Mouse (Mus musculus) CH12.LX (cell line): ENCODE data around the gene Socs3. TPM values are rescaled to one million over a fixed set of nuclear protein-coding genes. Genes with fewer than 3 reads are reported as not detected.
A peak's percentile ranks its signal among the peaks of the same experiment; 100 is the strongest.

Experiments
- DNase-seq: peaks from one replicate; pipeline ENCODE4 v3.0.0-alpha.2; 2013; ENCODE audit errors: extremely low read depth
- H3K27ac ChIP-seq: 2 replicates; pipeline ENCODE4 v1.5.1; 2012; ENCODE audit warnings: low read depth, mild to moderate bottlenecking, control low read depth, moderate library complexity; ENCODE audit not compliant: insufficient read depth
- H3K27me3 ChIP-seq: replicated peaks from 2 replicates; pipeline ENCODE3; 2012; ENCODE audit warnings: inconsistent platforms
- H3K36me3 ChIP-seq, 2 experiments: replicated peaks in 1 of 2; 2 replicates each; pipeline versions ENCODE3 to v1.6.1; 2012; ENCODE audit warnings: inconsistent platforms in 1 of 2, low read length in 1 of 2, mild to moderate bottlenecking in 1 of 2, mixed read lengths in 1 of 2, moderate library complexity in 1 of 2; ENCODE audit not compliant: control insufficient read depth in 1 of 2, insufficient read depth in 1 of 2
- H3K4me1 ChIP-seq, 2 experiments: 2 replicates each; pipeline ENCODE4 v1.6.1; 2012; ENCODE audit warnings: inconsistent platforms in 1 of 2, moderate library complexity in 1 of 2; ENCODE audit not compliant: insufficient read depth in 2 of 2, control insufficient read depth in 1 of 2
- H3K4me2 ChIP-seq: 2 replicates; pipeline ENCODE4 v1.6.1; 2012; ENCODE audit warnings: low read depth, mild to moderate bottlenecking, control low read depth; ENCODE audit not compliant: poor library complexity, insufficient read depth, severe bottlenecking
- H3K4me3 ChIP-seq, 3 experiments: fragments of 150-350 bp in 1 of 3; sonication (generic) in 1 of 3; replicated peaks in 1 of 3; 2 replicates each; pipeline versions ENCODE3 to v1.5.1; 2011 to 2012; ENCODE audit warnings: low read depth in 2 of 3, low read length in 2 of 3, mild to moderate bottlenecking in 2 of 3, moderate library complexity in 2 of 3, control low read depth in 1 of 3, improper control_type of control experiment in 1 of 3, inconsistent platforms in 1 of 3, mixed read lengths in 1 of 3; ENCODE audit not compliant: poor library complexity in 1 of 3
- H3K79me2 ChIP-seq: replicated peaks from 2 replicates; pipeline ENCODE4 v1.6.1; 2012; ENCODE audit warnings: mild to moderate bottlenecking, moderate library complexity; ENCODE audit not compliant: control insufficient read depth, poor library complexity, insufficient read depth, severe bottlenecking; ENCODE audit errors: extremely low read depth
- H3K9ac ChIP-seq: 2 replicates; pipeline ENCODE4 v1.6.1; 2012; ENCODE audit warnings: low read depth, mild to moderate bottlenecking, control low read depth, moderate library complexity; ENCODE audit not compliant: insufficient read depth
- H3K9me3 ChIP-seq: replicated peaks from 2 replicates; pipeline ENCODE3; 2012; ENCODE audit warnings: low read length, inconsistent platforms, mixed read lengths
- CTCF ChIP-seq, 2 experiments: IDR thresholded peaks in 1 of 2; conservative IDR thresholded peaks in 1 of 2; 2 replicates each; pipeline ENCODE4 v1.5.1; 2011 to 2012; ENCODE audit warnings: low read depth in 2 of 2, low read length in 2 of 2, improper control_type of control experiment in 1 of 2, inconsistent platforms in 1 of 2, mild to moderate bottlenecking in 1 of 2, moderate library complexity in 1 of 2
- ETS1 ChIP-seq: conservative IDR thresholded peaks from 2 replicates; pipeline ENCODE4 v1.6.1; 2012; ENCODE audit warnings: low read depth, mild to moderate bottlenecking, inconsistent platforms, low read length, improper control_type of control experiment, moderate library complexity
- JUN ChIP-seq: IDR thresholded peaks from 2 replicates; pipeline ENCODE4 v1.6.1; 2011; ENCODE audit warnings: low read depth, mild to moderate bottlenecking, low read length, improper control_type of control experiment, moderate library complexity; ENCODE audit not compliant: insufficient read depth
- KAT2A ChIP-seq: IDR thresholded peaks from 2 replicates; pipeline ENCODE4 v1.6.1; 2012; ENCODE audit warnings: low read length, improper control_type of control experiment, inconsistent platforms; ENCODE audit not compliant: insufficient replicate concordance
- MAFK ChIP-seq: IDR thresholded peaks from 2 replicates; pipeline ENCODE4 v1.6.1; 2011; ENCODE audit warnings: low read length, improper control_type of control experiment; ENCODE audit not compliant: insufficient replicate concordance
- MXI1 ChIP-seq: IDR thresholded peaks from 2 replicates; pipeline ENCODE4 v1.6.1; 2011; ENCODE audit warnings: mild to moderate bottlenecking, low read depth, low read length, improper control_type of control experiment
- NELFE ChIP-seq: IDR thresholded peaks from 2 replicates; pipeline ENCODE4 v1.6.1; 2011; ENCODE audit warnings: low read depth, low read length, improper control_type of control experiment
- POLR2AphosphoS2 ChIP-seq: IDR thresholded peaks from 2 replicates; pipeline ENCODE4 v1.6.1; 2011; ENCODE audit warnings: low read depth, low read length, improper control_type of control experiment
- TBP ChIP-seq: conservative IDR thresholded peaks from 2 replicates; pipeline ENCODE4 v1.6.1; 2011; ENCODE audit warnings: low read depth, low read length, improper control_type of control experiment
- UBTF ChIP-seq: IDR thresholded peaks from 2 replicates; pipeline ENCODE4 v1.6.1; 2012; ENCODE audit warnings: low read depth, mild to moderate bottlenecking, inconsistent platforms, low read length, improper control_type of control experiment, moderate library complexity
- ZC3H11A ChIP-seq: IDR thresholded peaks from 2 replicates; pipeline ENCODE4 v1.6.1; 2012; ENCODE audit warnings: low read depth, mild to moderate bottlenecking, inconsistent platforms, low read length, improper control_type of control experiment
- ZNF384 ChIP-seq: IDR thresholded peaks from 2 replicates; pipeline ENCODE4 v1.6.1; 2012; ENCODE audit warnings: low read depth, low read length, improper control_type of control experiment, inconsistent platforms
- dilution Hi-C: fragments of 300-500 bp; cut with MboI; formaldehyde crosslinking; loops from 2 replicates; pipeline ENCODE4 v1.14.3; 2020; ENCODE audit warnings: low sequenced_read_pairs; ENCODE audit not compliant: extremely low pct_unique_long_range_greater_than_20kb, extremely low pct_ligation_motif_present
- in situ Hi-C: fragments of 300-500 bp; cut with MboI; formaldehyde crosslinking; loops from 3 replicates; pipeline ENCODE4 v1.14.3; 2019; ENCODE audit warnings: low sequenced_read_pairs, low pct_ligation_motif_present, low pct_unique_long_range_greater_than_20kb, mixed read lengths
- polyA plus RNA-seq: library from polyadenylated mRNA; unstranded; fragments of >175 nt; gene quantifications from 2 replicates; pipeline ENCODE4 v1.2.1, GENCODE M21; 2012; ENCODE audit warnings: low read depth; ENCODE audit not compliant: insufficient read length
- total RNA-seq, 2 experiments: library from RNA; depleted of rRNA; stranded (reverse); fragments of 300-350 nt in 1 of 2; fragments of >200 nt in 1 of 2; gene quantifications; 2 replicates each; pipeline ENCODE4 v1.2.3; 2012 to 2014

The Socs3 gene
- total and polyA plus RNA-seq, 3 experiments = 0.83 to 4.7 (median 1.2) TPM

GRCm38 (mm10) chr11:117971646-117972242, 1.9 kb upstream of the Socs3 start:
- H3K4me3 ChIP-seq = no peak overlapping the region
- no peaks in the 10 kb centered on the region for H3K79me2 ChIP-seq
- H3K4me2 ChIP-seq = no peak overlapping the region
- H3K9ac ChIP-seq = no peak overlapping the region
- DNase-seq = no peak
- peaks cover 19% of the 10 kb centered on the region for H3K9me3 ChIP-seq
- no peak overlapping the region for H3K27ac ChIP-seq
- peaks cover 70% of the 10 kb centered on the region for H3K27me3 ChIP-seq
- in situ Hi-C loops (no loop called here), dilution Hi-C loops (no loop called here)
- H3K4me1 ChIP-seq = peaks cover 27 to 71% of the 10 kb centered on the region in 2 experiments
- TF ChIP-seq ETS1 (peak; percentile 54; the same call in 1 of the 2 replicates), UBTF (no peak), TBP (peak; percentile 76), KAT2A (no peak), ZNF384 (peak; percentile 79), CTCF (conservative IDR thresholded peaks at IDR 0.05 in 1 of 2, IDR thresholded peaks at IDR 0.05 in 1 of 2; ENCODE audit: low read depth in 2 of 2, low read length in 2 of 2) (peak in 1 of 2 experiments; percentile 8; a peak in 1 of 4 replicates)
- H3K36me3 ChIP-seq = peaks cover 6 to 11% of the 10 kb centered on the region in 2 experiments

DNA sequence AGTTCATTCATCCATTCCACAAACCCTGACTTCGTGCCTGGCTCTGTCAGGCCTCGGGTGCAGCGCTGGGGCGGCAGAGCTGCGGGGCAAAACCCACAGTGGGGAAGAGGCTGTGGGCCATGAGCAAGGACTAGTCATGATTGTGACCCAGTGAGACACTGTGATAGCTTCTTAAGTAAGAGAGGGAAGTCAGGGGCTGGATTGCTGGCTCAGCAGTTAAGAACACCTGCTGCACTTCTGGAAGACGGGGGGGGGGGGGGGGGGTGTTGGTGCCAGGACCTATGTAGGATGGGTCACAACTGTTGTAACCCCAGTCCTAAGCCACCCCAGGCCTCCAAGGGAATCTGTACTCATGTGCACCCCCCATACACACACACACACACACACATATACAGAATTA, 1.3 kb upstream of the Socs3 start:
- Histone ChIP-seq H3K4me3 (no peak overlapping the region), H3K4me1 (peaks cover 29 to 71% of the 10 kb centered on the region in 2 experiments), H3K4me2 (no peak overlapping the region), H3K36me3 (peaks cover 6 to 11% of the 10 kb centered on the region in 2 experiments), H3K9me3 (peaks cover 19% of the 10 kb centered on the region)
- in situ Hi-C loops = no loop called here
- dilution Hi-C loops = no loop called here
- no peak for DNase-seq
- TF ChIP-seq MXI1 (no peak), MAFK (peak; percentile 61; the same call in 1 of the 2 replicates), POLR2AphosphoS2 (no peak), CTCF (conservative IDR thresholded peaks at IDR 0.05 in 1 of 2, IDR thresholded peaks at IDR 0.05 in 1 of 2; ENCODE audit: low read depth in 2 of 2, low read length in 2 of 2) (no peak), ZC3H11A (no peak), NELFE (no peak), JUN (no peak)
- TF ChIP-seq, all 38 proteins: peak for 1
- Histone ChIP-seq H3K79me2 (no peaks in the 10 kb centered on the region), H3K27ac (no peak overlapping the region), H3K9ac (no peak overlapping the region), H3K27me3 (peaks cover 76% of the 10 kb centered on the region)
